Mouse (Mus musculus) frontal cortex, postnatal 14 days (tissue): Measurements from ENCODE around the gene Vps25.

Source experiments
- DNase-seq, 2 experiments: peaks; one replicate each; pipeline ENCODE4 v3.0.0; 2022; ENCODE audit warnings: low spot score in 2 of 2

Gene Vps25

GRCm38 (mm10) chr11:101275309-101275708 lies 21.8 kb downstream of the Vps25 start:
- DNase-seq, result no peak

- DNase-seq, result no peak
These were observed 23.0 kb downstream of the Vps25 start for GRCm38 (mm10) chr11:101276319-101277070.

- no peak for DNase-seq
These were observed 24.1 kb downstream of the Vps25 start for GRCm38 (mm10) chr11:101277381-101278222.

- DNase-seq, result peak; percentile 75 to 77
These were observed 25.0 kb downstream of the Vps25 start, which contains the start of the genes Cntd1 and Coa3 for GRCm38 (mm10) chr11:101278223-101279192. TSS of gene Cntd1 (plus strand) at chr11:101279012. TSS of gene Coa3 (minus strand) at chr11:101279114.

GRCm38 (mm10) chr11:101279193-101279569 lies 25.7 kb downstream of the Vps25 start:
- no peak for DNase-seq

GRCm38 (mm10) chr11:101280837-101281236 lies 27.3 kb downstream of the Vps25 start:
- no peak for DNase-seq

GRCm38 (mm10) chr11:101282896-101283295 lies 29.4 kb downstream of the Vps25 start:
- no peak for DNase-seq

- DNase-seq, result no peak
These were observed 30.3 kb downstream of the Vps25 start for GRCm38 (mm10) chr11:101283805-101284204.

- no peak for DNase-seq
These were observed 33.8 kb downstream of the Vps25 start for GRCm38 (mm10) chr11:101287306-101287705.

- DNase-seq, result no peak
These were observed 37.7 kb downstream of the Vps25 start for GRCm38 (mm10) chr11:101291231-101291630.

GRCm38 (mm10) chr11:101295191-101295590 lies 41.7 kb downstream of the Vps25 start:
- DNase-seq, result no peak

- no peak for DNase-seq
These were observed 47.4 kb downstream of the Vps25 start for GRCm38 (mm10) chr11:101300881-101301280.

- no peak for DNase-seq
These were observed 47.9 kb downstream of the Vps25 start for GRCm38 (mm10) chr11:101301299-101302003.

- peak; percentile 90 to 95 for DNase-seq
These were observed 48.7 kb downstream of the Vps25 start, which contains the start of gene Becn1 for GRCm38 (mm10) chr11:101302004-101302798. TSS of gene Becn1 (minus strand) at chr11:101302286.

- no peak for DNase-seq
These were observed 54.2 kb downstream of the Vps25 start for GRCm38 (mm10) chr11:101307744-101308143.
